Mouse (Mus musculus): ENCODE data around the gene Epm2aip1.

Gene Epm2aip1

GRCm38 (mm10) chr9:111271434-111272160, at the start of gene Epm2aip1, which contains the start of gene Mlh1:
Epm2aip1 (plus strand) TSS chr9:111271929.
Mlh1 (minus strand) TSS chr9:111271791.
- peak; percentile 98 to 99 for DNase-seq (ENCODE audit: low spot score in 2 of 2)

GRCm38 (mm10) chr9:111223406-111223805, 48.3 kb upstream of the Epm2aip1 start:
- no peak for DNase-seq (ENCODE audit: low spot score in 2 of 2)

GRCm38 (mm10) chr9:111228446-111228845, 43.3 kb upstream of the Epm2aip1 start:
- DNase-seq (ENCODE audit: low spot score in 2 of 2): no peak

- DNase-seq (ENCODE audit: low spot score in 2 of 2): no peak
Observed at GRCm38 (mm10) chr9:111234701-111235100, 37.0 kb upstream of the Epm2aip1 start.

- DNase-seq (ENCODE audit: low spot score in 2 of 2): no peak
Observed at GRCm38 (mm10) chr9:111237726-111238125, 34.0 kb upstream of the Epm2aip1 start.

GRCm38 (mm10) chr9:111239821-111240220, 31.9 kb upstream of the Epm2aip1 start:
- DNase-seq (ENCODE audit: low spot score in 2 of 2): no peak

GRCm38 (mm10) chr9:111243384-111243783, 28.3 kb upstream of the Epm2aip1 start:
- no peak for DNase-seq (ENCODE audit: low spot score in 2 of 2)

- no peak for DNase-seq (ENCODE audit: low spot score in 2 of 2)
Observed at GRCm38 (mm10) chr9:111245546-111245945, 26.2 kb upstream of the Epm2aip1 start.

- no peak for DNase-seq (ENCODE audit: low spot score in 2 of 2)
Observed at GRCm38 (mm10) chr9:111247682-111248246, 24.0 kb upstream of the Epm2aip1 start.

- no peak for DNase-seq (ENCODE audit: low spot score in 2 of 2)
Observed at GRCm38 (mm10) chr9:111252161-111252869, 19.4 kb upstream of the Epm2aip1 start.

- DNase-seq (ENCODE audit: low spot score in 2 of 2): no peak
Observed at GRCm38 (mm10) chr9:111260360-111260985, 11.3 kb upstream of the Epm2aip1 start.

GRCm38 (mm10) chr9:111261356-111261755, 10.4 kb upstream of the Epm2aip1 start:
- no peak for DNase-seq (ENCODE audit: low spot score in 2 of 2)

- no peak for DNase-seq (ENCODE audit: low spot score in 2 of 2)
Observed at GRCm38 (mm10) chr9:111267998-111268397, 3.7 kb upstream of the Epm2aip1 start.

GRCm38 (mm10) chr9:111270606-111271005, 1.1 kb upstream of the Epm2aip1 start:
- no peak for DNase-seq (ENCODE audit: low spot score in 2 of 2)

- DNase-seq (ENCODE audit: low spot score in 2 of 2): no peak
Observed at GRCm38 (mm10) chr9:111271056-111271433, 684 bp upstream of the Epm2aip1 start.

- DNase-seq (ENCODE audit: low spot score in 2 of 2): no peak
Observed at GRCm38 (mm10) chr9:111272356-111272755, 627 bp downstream of the Epm2aip1 start.

- DNase-seq (ENCODE audit: low spot score in 2 of 2): no peak
Observed at GRCm38 (mm10) chr9:111272996-111273785, 1.5 kb downstream of the Epm2aip1 start.

- no peak for DNase-seq (ENCODE audit: low spot score in 2 of 2)
Observed at GRCm38 (mm10) chr9:111273958-111274357, 2.2 kb downstream of the Epm2aip1 start.

GRCm38 (mm10) chr9:111275156-111275555, 3.4 kb downstream of the Epm2aip1 start:
- DNase-seq (ENCODE audit: low spot score in 2 of 2): no peak

GRCm38 (mm10) chr9:111285061-111285460, 13.3 kb downstream of the Epm2aip1 start:
- DNase-seq (ENCODE audit: low spot score in 2 of 2): no peak

- DNase-seq (ENCODE audit: low spot score in 2 of 2): no peak
Observed at GRCm38 (mm10) chr9:111285676-111286075, 13.9 kb downstream of the Epm2aip1 start.

Measured in natural killer cell, adult 2 months (primary cell).